Mouse (Mus musculus) left cerebral cortex, postnatal 10 days (tissue): ENCODE measurements around the gene Ibsp. TPM values are rescaled to one million over a fixed set of nuclear protein-coding genes. Genes with fewer than 3 reads are reported as not detected.

Source experiments
- DNase-seq, 2 experiments: peaks; one replicate each; pipeline ENCODE4 v3.0.0; 2021 to 2022; ENCODE audit warnings: low spot score in 2 of 2, mixed read lengths in 1 of 2; ENCODE audit errors: extremely low spot score in 1 of 2
- intact Hi-C: fragments of 180-260 bp; cut with DNase I; formaldehyde crosslinking; loops from one replicate; pipeline ENCODE4 v1.15.1; 2025
- total RNA-seq, 2 experiments: library from RNA; stranded (reverse); gene quantifications; 2 replicates each; pipeline ENCODE4 v1.2.3; 2021

Gene Ibsp
- total RNA-seq = under 1 TPM; 0.49 to 0.90 TPM

DNA sequence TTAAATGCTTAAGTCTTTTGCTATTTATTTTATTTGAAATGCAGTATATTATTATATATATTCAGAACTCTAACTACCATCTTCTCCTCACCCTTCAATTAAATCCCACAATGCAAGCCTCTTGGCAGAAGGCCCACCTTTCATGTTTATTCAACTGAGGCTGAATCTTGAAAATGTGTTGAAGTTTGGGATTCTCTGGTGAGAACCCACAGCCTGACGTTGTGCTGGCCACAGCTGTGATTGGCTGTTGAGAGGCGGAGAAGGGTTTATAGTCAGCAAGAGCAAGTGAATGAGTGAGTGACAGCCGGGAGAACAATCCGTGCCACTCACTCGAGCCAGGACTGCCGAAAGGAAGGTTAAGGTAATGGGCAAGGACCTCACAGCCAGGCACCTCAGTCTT lies at the start of gene Ibsp:
Gene Ibsp (plus strand): TSS at position 178 of the 400 bp plus-strand sequence.
- peak in 1 of 2 experiments; percentile 11 for DNase-seq
- intact Hi-C loops = no loop called here

DNA sequence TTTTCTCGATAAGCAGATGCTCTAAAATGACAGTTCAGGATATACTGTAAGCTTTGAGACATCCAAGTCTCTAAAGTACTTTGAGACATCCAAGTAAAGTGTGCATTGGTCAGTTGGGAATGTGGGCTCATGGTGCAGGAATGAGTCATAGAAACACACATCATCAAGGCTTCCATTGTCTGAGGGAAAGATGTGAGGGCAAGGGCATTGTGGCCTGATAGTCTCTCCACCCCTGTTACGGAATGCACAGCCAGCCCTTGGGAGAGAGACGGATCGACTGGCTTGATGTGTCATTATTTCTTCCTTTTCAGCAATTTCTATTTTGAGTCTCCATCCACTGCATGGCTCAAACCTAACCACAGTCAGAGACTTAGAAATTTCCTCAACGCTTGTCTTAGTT lies 47.2 kb upstream of the Ibsp start:
- DNase-seq = no peak
- intact Hi-C loops = no loop called here

DNA sequence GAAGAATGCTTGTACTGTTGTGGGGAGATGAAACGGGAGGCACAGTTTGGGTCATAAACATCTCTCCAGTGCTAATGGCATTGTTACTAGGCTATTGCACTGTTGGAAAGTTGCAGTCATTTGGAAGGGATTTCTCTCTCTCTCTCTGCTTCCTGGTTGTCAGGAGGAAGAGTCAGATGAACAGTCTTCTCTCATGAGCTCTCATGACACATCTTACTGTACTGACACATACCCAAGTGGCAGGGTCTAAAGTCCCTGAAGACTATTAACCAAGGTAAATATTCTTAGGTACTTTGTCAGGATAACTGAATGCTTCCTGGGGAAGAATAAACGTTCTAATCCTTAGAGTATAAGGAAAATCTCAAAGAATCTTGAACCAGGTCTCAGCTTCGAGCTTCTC lies 42.4 kb upstream of the Ibsp start:
- no peak for DNase-seq

DNA sequence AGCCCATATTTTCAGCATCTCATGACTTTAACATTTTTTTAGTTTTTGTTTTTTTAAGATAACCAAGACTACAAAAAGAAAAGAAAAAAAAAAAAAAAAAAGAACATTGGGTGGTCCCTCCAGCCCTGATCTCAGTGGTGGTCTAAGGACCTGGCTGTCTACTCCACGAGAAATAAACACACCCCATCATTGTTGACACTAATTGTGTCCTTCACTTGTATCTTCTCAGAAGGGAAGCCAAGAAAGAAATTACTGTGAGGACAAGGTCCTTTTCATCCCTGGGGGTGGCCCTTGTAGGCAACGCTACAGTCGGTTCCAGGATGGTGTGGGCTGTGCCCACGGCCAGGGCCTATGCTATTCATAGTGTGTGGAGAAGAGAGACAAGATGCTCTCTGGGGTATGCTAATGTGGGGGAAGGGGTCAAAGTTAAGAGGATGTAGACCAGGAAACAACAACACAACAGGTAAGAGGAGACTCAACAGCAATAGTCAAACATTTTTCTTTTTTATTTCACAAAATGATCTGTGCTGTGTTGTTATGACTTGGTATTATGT lies 37.0 kb upstream of the Ibsp start:
- intact Hi-C loops = no loop called here
- no peak for DNase-seq

More for the DNA sequence above, 42.4 kb upstream of the Ibsp start:
- intact Hi-C loops = no loop called here

DNA sequence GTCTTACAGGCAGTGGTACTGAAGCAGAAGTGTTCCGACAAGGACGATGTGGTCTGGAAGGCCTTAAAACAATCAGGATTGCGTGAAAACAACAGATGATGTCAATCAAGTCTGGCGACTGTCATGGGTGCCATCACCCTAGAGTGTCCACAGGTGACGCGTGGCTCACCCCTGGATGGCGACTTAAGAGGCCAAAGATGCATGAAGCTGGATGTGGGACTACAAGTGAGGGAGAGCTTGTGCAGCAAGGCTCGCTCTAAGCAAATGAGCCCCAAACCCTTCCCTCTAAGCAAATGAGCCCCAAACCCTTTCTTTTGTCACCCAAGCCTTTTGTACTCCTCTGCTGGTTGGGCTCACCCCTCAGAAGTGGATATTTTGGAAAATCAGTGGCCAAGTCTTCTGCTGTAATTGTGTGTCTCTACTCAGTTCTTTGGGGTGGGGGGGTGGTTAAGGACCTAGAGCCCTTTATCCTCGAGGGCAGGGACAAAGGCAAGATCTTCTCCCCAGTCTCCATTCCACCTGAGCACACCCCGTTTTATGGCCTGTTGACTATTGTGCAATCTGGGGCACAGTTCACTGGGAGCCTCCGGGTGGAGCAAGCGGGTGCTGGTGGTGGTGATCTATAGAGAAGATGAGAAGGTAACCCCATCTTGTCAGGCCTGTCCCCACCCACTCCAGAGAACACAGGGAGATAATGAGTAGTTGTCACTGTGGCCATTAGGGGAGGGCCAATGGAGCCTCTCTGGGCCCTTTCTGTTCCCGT lies 35.8 kb upstream of the Ibsp start:
- intact Hi-C loops = no loop called here
- DNase-seq = no peak

DNA sequence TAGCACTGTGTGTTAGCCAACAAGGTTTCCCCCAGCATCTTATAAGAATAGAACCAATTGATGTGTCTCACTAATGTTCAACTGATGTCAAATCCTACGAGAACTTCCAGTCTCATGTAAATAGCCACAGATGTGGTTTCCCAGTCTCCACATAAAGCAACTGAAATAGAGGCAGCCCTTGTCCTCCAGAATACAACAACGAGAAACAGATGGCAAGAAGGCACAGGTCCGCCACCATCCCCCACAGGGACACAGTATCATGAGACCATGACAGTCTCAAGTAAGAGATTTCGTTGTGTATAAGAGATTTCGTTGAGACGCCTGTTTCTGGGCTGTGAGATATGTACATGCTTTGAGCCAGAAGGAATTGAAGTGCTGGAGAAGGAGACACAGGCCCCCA lies 4.8 kb upstream of the Ibsp start:
- intact Hi-C loops = no loop called here
- no peak for DNase-seq

DNA sequence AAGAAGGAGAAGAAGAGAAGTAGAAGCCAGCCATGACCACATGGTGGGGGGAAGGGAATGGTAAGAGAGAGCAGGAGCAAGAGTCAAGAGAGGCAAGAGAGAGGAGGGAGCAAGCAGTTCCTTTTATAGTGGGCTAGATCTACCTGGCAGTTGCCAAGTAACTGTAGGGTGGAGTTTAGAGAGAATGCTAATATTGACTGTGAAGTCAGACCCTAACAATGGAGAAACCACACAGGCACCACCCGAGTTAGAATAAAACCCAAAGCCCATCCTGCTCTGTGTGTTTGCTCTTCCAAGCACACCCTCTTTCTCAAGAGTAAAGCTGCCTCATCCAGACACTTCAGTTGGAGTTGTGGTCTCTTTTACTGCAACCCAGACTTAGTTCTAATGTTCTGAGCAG lies 15.1 kb downstream of the Ibsp start:
- DNase-seq = no peak
- intact Hi-C loops = no loop called here

DNA sequence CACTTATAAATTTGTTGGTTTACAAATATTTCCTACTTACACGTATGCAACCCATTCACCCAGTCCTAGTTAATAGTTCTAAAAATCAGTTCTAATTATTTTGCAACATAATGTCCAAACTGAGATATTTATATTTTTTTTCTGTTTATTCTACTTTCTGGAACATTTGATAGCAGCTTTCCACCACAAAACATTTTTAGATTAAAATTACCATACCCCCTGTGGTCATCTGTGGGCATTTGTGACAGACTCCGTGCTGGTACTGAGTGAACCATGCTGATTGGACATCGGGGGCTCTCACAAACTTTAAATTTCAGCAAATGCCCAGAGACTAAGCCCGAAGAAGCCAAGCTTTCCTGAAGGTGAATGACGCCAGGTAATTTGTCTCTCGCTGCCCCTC lies 26.1 kb downstream of the Ibsp start, which contains the start of gene Mepe:
Gene Mepe (plus strand): TSS at position 301 of the 400 bp plus-strand sequence.
- DNase-seq = no peak
- intact Hi-C loops = no loop called here

DNA sequence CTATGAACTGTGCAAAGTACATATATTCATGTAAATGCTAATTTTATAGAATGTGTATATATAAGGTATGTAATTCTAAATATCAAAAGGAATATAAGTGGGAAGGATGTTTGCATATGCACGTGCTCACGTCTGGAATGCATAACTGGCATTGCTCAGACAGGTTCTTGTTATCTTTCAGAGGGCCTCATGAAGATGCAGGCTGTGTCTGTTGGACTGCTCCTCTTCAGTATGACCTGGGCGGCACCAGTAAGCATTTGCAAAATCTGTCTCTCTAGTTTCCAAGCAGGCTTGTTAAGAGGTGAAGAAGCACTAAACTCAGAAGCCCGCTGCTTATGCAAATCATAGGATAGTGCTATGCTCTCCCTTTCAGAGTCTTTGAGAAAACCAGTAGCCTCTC lies 27.9 kb downstream of the Ibsp start:
- intact Hi-C loops = no loop called here
- DNase-seq = no peak

DNA sequence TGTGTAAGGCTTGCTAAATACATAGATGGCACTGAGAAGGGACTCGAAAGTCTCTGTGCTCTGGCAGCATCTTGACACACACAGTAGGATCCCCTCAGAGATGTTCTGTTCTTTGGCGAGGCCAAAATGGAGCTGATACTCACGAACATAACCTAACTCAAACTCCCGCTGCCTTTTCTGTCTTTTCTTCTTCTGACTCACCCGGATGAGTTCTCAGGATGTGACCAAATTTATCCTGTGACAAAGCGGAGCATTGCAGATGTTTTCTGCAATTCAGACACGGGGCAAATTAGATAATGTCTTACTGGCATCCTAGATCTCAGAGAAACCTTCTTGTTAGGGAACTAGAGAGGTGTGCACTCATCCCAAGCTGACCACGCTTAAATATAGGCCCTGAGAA lies 28.4 kb downstream of the Ibsp start:
- no peak for DNase-seq
- intact Hi-C loops = no loop called here

DNA sequence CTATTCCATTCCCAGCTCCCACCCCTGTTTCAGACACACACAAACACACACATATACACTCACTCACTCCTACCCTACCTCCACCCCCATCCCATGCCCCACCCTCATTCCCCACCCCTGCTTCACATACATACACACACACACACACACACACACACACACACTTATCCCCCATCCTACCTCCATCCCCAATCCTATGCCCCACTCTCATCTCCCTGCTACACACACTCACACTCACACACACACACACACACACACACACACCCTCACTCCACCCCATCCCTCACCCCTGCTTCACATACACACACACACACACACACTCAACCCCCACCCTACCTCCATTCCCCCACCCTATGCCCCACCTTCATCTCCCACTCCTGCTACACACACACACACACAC lies 28.9 kb downstream of the Ibsp start:
- intact Hi-C loops = no loop called here
- no peak for DNase-seq

DNA sequence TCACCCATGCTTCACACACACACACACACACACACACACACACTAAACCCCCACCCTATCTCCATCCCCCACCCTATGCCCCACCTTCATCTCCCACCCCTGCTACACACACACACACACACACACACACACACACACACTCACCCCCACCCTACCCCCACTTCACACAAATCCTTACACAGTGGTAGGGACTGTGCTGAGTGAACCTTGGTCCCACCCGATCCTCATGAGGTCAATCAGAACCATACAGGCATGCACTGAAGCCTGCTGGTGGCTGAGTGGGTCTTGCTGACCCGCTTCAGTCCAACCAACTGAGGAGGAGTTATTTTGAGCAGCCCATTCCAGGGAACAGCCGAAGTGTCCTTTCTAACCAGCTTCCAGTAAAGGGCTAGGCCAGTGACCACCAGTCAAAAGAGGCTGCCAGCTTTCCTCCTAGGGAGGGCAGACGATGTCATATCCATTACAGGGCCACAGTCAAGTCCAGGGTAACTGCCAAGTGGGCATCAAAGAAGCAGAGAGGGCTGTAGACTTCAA lies 29.4 kb downstream of the Ibsp start:
- intact Hi-C loops = no loop called here
- DNase-seq = no peak

DNA sequence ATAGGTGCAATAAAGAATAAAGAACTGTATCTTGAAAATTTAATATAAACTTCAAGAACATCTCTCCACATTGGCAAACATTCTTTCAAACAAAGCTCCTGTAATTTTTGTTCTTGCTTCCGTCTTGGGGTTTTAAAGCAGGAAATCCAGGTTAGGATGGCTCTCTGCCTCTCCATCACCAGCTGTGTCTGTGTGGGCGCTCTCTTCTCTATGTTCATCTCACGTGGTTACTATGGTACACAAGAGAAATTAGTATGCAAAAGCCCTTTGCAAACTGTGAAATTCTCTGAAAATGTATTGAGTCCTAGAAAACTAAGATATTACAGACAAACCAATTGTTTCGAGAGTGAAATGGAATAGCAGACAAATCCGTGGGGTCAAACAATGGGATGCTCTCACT lies 30.4 kb downstream of the Ibsp start:
- no peak for DNase-seq
- intact Hi-C loops = no loop called here

DNA sequence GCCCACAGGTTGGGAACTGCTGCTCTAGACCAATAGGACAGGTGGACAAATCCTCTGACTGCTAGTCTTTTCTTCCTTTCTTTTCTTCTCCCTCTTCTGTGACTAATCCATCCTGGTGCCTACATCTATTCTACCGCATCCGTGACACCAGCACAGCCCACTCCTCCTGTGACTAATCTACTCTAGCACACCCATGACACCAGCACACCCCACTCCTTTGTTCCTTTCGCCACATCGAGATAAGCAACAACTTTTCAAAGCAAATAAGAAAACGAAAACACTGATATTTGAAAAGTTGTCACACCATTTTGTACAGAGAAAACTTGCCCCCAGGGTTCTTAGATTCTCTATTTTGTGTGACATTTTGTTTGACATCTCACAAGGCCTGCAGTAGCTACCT lies 31.1 kb downstream of the Ibsp start:
- DNase-seq = no peak
- intact Hi-C loops = loop anchor here (5.0 kb wide), 1 partner anchor 258 kb away; no protein-coding TSS in a partner anchor

DNA sequence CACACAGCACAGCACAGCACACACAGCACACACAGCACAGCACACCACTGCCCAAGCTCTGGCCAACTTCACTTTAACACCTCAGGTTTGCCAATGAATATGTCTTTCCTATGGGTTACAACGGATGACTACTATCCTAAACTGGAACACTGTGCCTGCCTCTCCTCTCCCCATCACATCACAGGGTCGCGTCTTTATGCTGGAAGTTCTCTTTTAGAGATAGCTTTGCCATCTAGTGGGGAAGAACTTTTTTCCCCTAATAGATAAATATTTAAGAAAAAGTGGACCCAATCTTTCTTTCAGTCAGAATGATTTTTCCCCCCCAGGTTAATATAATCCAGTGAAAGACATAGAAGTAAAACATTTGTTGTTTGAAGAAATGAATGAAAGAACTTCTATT lies 33.3 kb downstream of the Ibsp start:
- DNase-seq = no peak
- intact Hi-C loops = loop anchor here (2.0 to 5.0 kb wide), 3 partner anchors 113 to 260 kb away; no protein-coding TSS in a partner anchor

DNA sequence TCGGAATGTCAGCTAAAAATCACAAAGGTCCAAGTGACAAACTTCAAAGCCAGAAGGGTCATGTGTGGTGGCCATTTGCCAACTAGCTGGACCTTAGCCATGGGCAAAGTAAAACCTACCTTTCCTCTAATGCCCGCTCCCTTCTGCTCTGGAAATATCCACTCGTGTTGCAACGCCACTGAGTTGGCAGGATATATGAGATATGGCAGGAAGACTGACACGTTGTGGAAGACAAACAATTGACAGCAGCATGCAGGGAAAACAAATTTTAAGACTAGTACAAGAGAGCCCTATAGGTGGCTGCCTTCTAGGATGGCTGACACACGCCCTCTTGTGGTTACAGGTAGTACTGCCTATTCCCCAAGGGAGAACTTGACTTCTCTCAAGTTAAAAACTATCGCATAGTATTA lies 34.3 kb downstream of the Ibsp start:
- peak; percentile 58 to 71 for DNase-seq
- intact Hi-C loops = loop anchor here (2.0 to 5.0 kb wide), 3 partner anchors 114 to 261 kb away; no protein-coding TSS in a partner anchor

DNA sequence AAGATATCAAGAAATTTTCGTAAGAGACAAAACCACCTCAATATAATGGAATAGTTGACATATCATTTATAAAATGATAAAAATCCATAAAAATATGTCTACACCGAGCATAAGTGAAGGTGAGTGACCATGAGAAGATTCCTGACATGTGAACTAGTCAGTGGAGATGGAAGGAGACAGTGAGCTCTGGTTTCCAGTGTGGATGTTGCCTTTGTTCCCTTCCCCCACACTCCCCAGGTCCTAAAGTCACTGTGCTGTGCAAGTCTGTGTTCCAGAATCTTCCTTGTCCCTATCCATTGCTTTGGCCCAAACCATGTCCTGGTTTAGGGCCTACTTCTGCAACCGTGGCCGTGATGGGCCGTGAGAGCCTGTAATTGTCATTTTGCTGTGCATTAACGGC lies 34.7 kb downstream of the Ibsp start:
- DNase-seq = no peak
- intact Hi-C loops = loop anchor here (2.0 to 5.0 kb wide), 3 partner anchors 115 to 261 kb away; no protein-coding TSS in a partner anchor

DNA sequence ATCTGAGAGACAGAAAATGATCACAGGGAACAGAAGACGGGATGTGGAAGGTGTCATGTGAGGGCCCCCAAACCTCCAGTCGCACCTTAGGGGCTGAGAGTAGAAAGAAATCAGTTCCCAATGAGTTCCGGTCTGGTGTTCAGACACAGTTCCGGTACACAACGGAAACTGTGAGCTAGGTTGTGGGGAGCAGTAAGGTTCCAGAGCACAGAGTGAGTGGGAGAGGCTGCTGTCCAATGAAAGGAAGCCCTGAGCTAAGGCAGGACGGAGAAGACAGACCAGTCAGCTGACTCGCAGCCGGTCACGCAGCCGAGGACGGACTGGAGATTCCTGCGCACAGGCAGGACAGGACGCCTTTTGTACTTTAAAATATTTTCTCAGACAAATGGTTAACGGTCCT lies 35.5 kb downstream of the Ibsp start:
- no peak for DNase-seq
- intact Hi-C loops = loop anchor here (5.0 kb wide), 1 partner anchor 262 kb away; no protein-coding TSS in a partner anchor

DNA sequence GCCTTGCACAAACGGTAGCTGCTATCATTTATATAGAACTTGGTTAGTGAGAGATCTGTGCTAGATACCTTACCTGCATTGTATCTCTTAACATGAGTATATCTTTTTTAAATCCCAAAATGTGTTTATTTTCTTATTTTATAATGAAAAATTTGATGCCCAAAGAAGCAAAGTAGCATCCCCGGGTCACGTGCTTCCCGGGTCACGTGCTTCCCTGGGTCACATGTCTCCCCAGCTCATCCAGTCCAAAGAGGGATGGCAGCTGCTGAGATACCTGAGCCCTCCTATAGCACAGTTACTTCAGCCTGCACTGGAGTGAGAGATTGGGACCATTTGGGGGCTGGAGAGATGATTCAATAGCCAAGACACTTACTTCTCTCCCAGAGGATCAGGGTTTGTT lies 37.0 kb downstream of the Ibsp start:
- DNase-seq = no peak
- intact Hi-C loops = loop anchor here (5.0 kb wide), 1 partner anchor 339 kb away; no protein-coding TSS in a partner anchor

DNA sequence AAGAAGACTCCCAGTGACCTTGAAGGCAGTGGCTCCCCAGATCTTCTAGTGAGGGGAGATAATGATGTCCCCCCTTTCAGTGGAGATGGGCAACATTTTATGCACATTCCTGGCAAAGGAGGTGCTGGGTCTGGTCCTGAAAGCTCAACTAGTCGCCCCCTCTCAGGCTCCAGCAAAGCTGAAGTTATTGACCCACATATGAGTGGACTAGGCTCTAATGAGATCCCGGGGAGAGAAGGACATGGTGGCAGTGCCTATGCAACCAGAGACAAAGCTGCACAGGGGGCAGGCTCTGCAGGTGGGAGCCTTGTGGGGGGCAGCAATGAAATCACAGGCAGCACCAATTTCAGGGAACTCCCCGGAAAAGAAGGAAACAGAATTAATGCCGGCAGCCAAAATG lies 38.5 kb downstream of the Ibsp start:
- DNase-seq = no peak
- intact Hi-C loops = loop anchor here (5.0 kb wide), 1 partner anchor 340 kb away; no protein-coding TSS in a partner anchor
